Mouse (Mus musculus): ENCODE results near the gene Hist1h2bj. TPM values are rescaled to one million over a fixed set of nuclear protein-coding genes. Genes with fewer than 3 reads are reported as not detected.

The Hist1h2bj gene
- polyA plus RNA-seq, 1 experiment from 2014 or later: 15.8 TPM

Small RNA genes within 50 kb of the gene (microRNA-seq; reads per million reads assigned to microRNA genes)
- gene Gm26300 (not detected), gene Gm44390 (not detected), gene Gm44486 (not detected)

Other genes starting within 250 kb of the Hist1h2bj start
- 23.9 and 32.5 TPM in 2 replicates for gene Hist1h2bq, start 233.0 kb upstream of the Hist1h2bj start, polyA plus RNA-seq (2016; fragmentation: Nextera tagmentation; extraction: Ambion mirVana)
- not detected in 2 replicates for gene Hist1h2ao, start 232.7 kb upstream of the Hist1h2bj start, polyA plus RNA-seq (2016; fragmentation: Nextera tagmentation; extraction: Ambion mirVana)
- gene Hist1h4m, start 231.5 kb upstream of the Hist1h2bj start, polyA plus RNA-seq (2016; fragmentation: Nextera tagmentation; extraction: Ambion mirVana): not detected in 2 replicates
- gene Hist1h4n, start 211.0 kb upstream of the Hist1h2bj start, polyA plus RNA-seq (2016; fragmentation: Nextera tagmentation; extraction: Ambion mirVana): 12.5 and 13.8 TPM in 2 replicates
- gene Hist1h2ap, start 209.7 kb upstream of the Hist1h2bj start, polyA plus RNA-seq (2016; fragmentation: Nextera tagmentation; extraction: Ambion mirVana): 6,142 and 6,230 TPM in 2 replicates
- 24.5 and 30.9 TPM in 2 replicates for gene Hist1h2br, start 209.5 kb upstream of the Hist1h2bj start, polyA plus RNA-seq (2016; fragmentation: Nextera tagmentation; extraction: Ambion mirVana)
- 24.5 and 26.7 TPM in 2 replicates for gene Zfp184, start 98.1 kb upstream of the Hist1h2bj start, polyA plus RNA-seq (2016; fragmentation: Nextera tagmentation; extraction: Ambion mirVana)
- 0.13 TPM in 1 of 2 replicates, not detected in the other for gene Pom121l2, start 62.0 kb upstream of the Hist1h2bj start, polyA plus RNA-seq (2016; fragmentation: Nextera tagmentation; extraction: Ambion mirVana)
- 0.28 TPM in 1 of 2 replicates, not detected in the other for gene Prss16, start 33.5 kb upstream of the Hist1h2bj start, polyA plus RNA-seq (2016; fragmentation: Nextera tagmentation; extraction: Ambion mirVana)
- gene Hist1h2ah, start 7.6 kb upstream of the Hist1h2bj start, polyA plus RNA-seq (2016; fragmentation: Nextera tagmentation; extraction: Ambion mirVana): 7.0 and 22.0 TPM in 2 replicates
- gene Hist1h2bk, start 7.3 kb upstream of the Hist1h2bj start, polyA plus RNA-seq (2016; fragmentation: Nextera tagmentation; extraction: Ambion mirVana): 10.0 and 10.5 TPM in 2 replicates
- 44.5 and 46.9 TPM in 2 replicates for gene Hist1h4i, start 1.9 kb upstream of the Hist1h2bj start, polyA plus RNA-seq (2016; fragmentation: Nextera tagmentation; extraction: Ambion mirVana)
- gene Hist1h2ag, start 270 bp upstream of the Hist1h2bj start, polyA plus RNA-seq (2016; fragmentation: Nextera tagmentation; extraction: Ambion mirVana): 82.7 and 84.6 TPM in 2 replicates
- gene Vmn1r188, start 41.2 kb downstream of the Hist1h2bj start, polyA plus RNA-seq (2016; fragmentation: Nextera tagmentation; extraction: Ambion mirVana): not detected in 2 replicates
- not detected in 2 replicates for gene Vmn1r189, start 62.6 kb downstream of the Hist1h2bj start, polyA plus RNA-seq (2016; fragmentation: Nextera tagmentation; extraction: Ambion mirVana)
- gene Vmn1r191, start 140.8 kb downstream of the Hist1h2bj start, polyA plus RNA-seq (2016; fragmentation: Nextera tagmentation; extraction: Ambion mirVana): not detected in 2 replicates
- gene Vmn1r192, start 147.9 kb downstream of the Hist1h2bj start, polyA plus RNA-seq (2016; fragmentation: Nextera tagmentation; extraction: Ambion mirVana): not detected in 2 replicates
- not detected in 2 replicates for gene Vmn1r193, start 179.9 kb downstream of the Hist1h2bj start, polyA plus RNA-seq (2016; fragmentation: Nextera tagmentation; extraction: Ambion mirVana)
- gene Vmn1r194, start 201.0 kb downstream of the Hist1h2bj start, polyA plus RNA-seq (2016; fragmentation: Nextera tagmentation; extraction: Ambion mirVana): not detected in 2 replicates
- gene Vmn1r195, start 227.3 kb downstream of the Hist1h2bj start, polyA plus RNA-seq (2016; fragmentation: Nextera tagmentation; extraction: Ambion mirVana): not detected in 2 replicates
- not detected in 2 replicates for gene Vmn1r196, start 246.7 kb downstream of the Hist1h2bj start, polyA plus RNA-seq (2016; fragmentation: Nextera tagmentation; extraction: Ambion mirVana)